Mouse (Mus musculus): Measurements from ENCODE around the gene Frmd4b.

Frmd4b gene

GRCm38 (mm10) chr6:97617266-97617743, at the start of gene Frmd4b:
TSS of gene Frmd4b (minus strand) at chr6:97617541.
- DNase-seq (ENCODE audit: low spot score): no peak

GRCm38 (mm10) chr6:97666417-97666816, 49.1 kb upstream of the Frmd4b start:
- DNase-seq (ENCODE audit: low spot score): no peak

GRCm38 (mm10) chr6:97658921-97659320, 41.6 kb upstream of the Frmd4b start:
- DNase-seq (ENCODE audit: low spot score): no peak

- DNase-seq (ENCODE audit: low spot score): no peak
Measured at GRCm38 (mm10) chr6:97655986-97656385, 38.6 kb upstream of the Frmd4b start.

GRCm38 (mm10) chr6:97647501-97647900, 30.2 kb upstream of the Frmd4b start:
- no peak for DNase-seq (ENCODE audit: low spot score)

- no peak for DNase-seq (ENCODE audit: low spot score)
Measured at GRCm38 (mm10) chr6:97623330-97623729, 6.0 kb upstream of the Frmd4b start.

GRCm38 (mm10) chr6:97622236-97622635, 4.9 kb upstream of the Frmd4b start:
- DNase-seq (ENCODE audit: low spot score): no peak

- no peak for DNase-seq (ENCODE audit: low spot score)
Measured at GRCm38 (mm10) chr6:97617774-97618173, 433 bp upstream of the Frmd4b start.

- no peak for DNase-seq (ENCODE audit: low spot score)
Measured at GRCm38 (mm10) chr6:97616658-97617265, 579 bp downstream of the Frmd4b start.

- no peak for DNase-seq (ENCODE audit: low spot score)
Measured at GRCm38 (mm10) chr6:97615901-97616461, 1.4 kb downstream of the Frmd4b start.

GRCm38 (mm10) chr6:97614179-97614578, 3.2 kb downstream of the Frmd4b start:
- no peak for DNase-seq (ENCODE audit: low spot score)

- DNase-seq (ENCODE audit: low spot score): no peak
Measured at GRCm38 (mm10) chr6:97612861-97613260, 4.5 kb downstream of the Frmd4b start.

- DNase-seq (ENCODE audit: low spot score): no peak
Measured at GRCm38 (mm10) chr6:97610051-97610450, 7.3 kb downstream of the Frmd4b start.

- DNase-seq (ENCODE audit: low spot score): no peak
Measured at GRCm38 (mm10) chr6:97607646-97608045, 9.7 kb downstream of the Frmd4b start.

- DNase-seq (ENCODE audit: low spot score): no peak
Measured at GRCm38 (mm10) chr6:97595218-97595617, 22.1 kb downstream of the Frmd4b start.

GRCm38 (mm10) chr6:97594589-97594988, 22.8 kb downstream of the Frmd4b start:
- DNase-seq (ENCODE audit: low spot score): no peak

- no peak for DNase-seq (ENCODE audit: low spot score)
Measured at GRCm38 (mm10) chr6:97590230-97590629, 27.1 kb downstream of the Frmd4b start.

- DNase-seq (ENCODE audit: low spot score): no peak
Measured at GRCm38 (mm10) chr6:97589581-97589980, 27.8 kb downstream of the Frmd4b start.

- no peak for DNase-seq (ENCODE audit: low spot score)
Measured at GRCm38 (mm10) chr6:97589031-97589430, 28.3 kb downstream of the Frmd4b start.

- DNase-seq (ENCODE audit: low spot score): no peak
Measured at GRCm38 (mm10) chr6:97586606-97587005, 30.7 kb downstream of the Frmd4b start.

- DNase-seq (ENCODE audit: low spot score): no peak
Measured at GRCm38 (mm10) chr6:97586024-97586423, 31.3 kb downstream of the Frmd4b start.

GRCm38 (mm10) chr6:97582748-97583147, 34.6 kb downstream of the Frmd4b start:
- no peak for DNase-seq (ENCODE audit: low spot score)

- no peak for DNase-seq (ENCODE audit: low spot score)
Measured at GRCm38 (mm10) chr6:97581941-97582340, 35.4 kb downstream of the Frmd4b start.

- no peak for DNase-seq (ENCODE audit: low spot score)
Measured at GRCm38 (mm10) chr6:97580479-97581030, 36.8 kb downstream of the Frmd4b start.
